Mouse (Mus musculus) CH12F3 (cell line): ENCODE data around the gene Gm20479.

Source experiments
- in situ Hi-C: fragments of 300-500 bp; cut with MboI; formaldehyde crosslinking; loops from 2 replicates; pipeline ENCODE4 v1.14.3; 2020; ENCODE audit warnings: low sequenced_read_pairs

Gm20479 gene

GRCm38 (mm10) chr7:27356861-27357594, at the start of gene Gm20479:
Gene Gm20479, minus strand, starts transcription at chr7:27357419.
- in situ Hi-C loops = no loop called here

- in situ Hi-C loops = no loop called here
Measured at GRCm38 (mm10) chr7:27406481-27406880, 49.3 kb upstream of the Gm20479 start.

GRCm38 (mm10) chr7:27404203-27404942, 47.2 kb upstream of the Gm20479 start:
- in situ Hi-C loops = no loop called here

GRCm38 (mm10) chr7:27402675-27403074, 45.5 kb upstream of the Gm20479 start:
- in situ Hi-C loops = no loop called here

GRCm38 (mm10) chr7:27400545-27400944, 43.3 kb upstream of the Gm20479 start:
- in situ Hi-C loops = no loop called here

- in situ Hi-C loops = no loop called here
Measured at GRCm38 (mm10) chr7:27397048-27397949, 40.1 kb upstream of the Gm20479 start.

GRCm38 (mm10) chr7:27396184-27397047, 39.2 kb upstream of the Gm20479 start:
- in situ Hi-C loops = no loop called here

- in situ Hi-C loops = no loop called here
Measured at GRCm38 (mm10) chr7:27395521-27396183, 38.4 kb upstream of the Gm20479 start.

GRCm38 (mm10) chr7:27391416-27391815, 34.2 kb upstream of the Gm20479 start:
- in situ Hi-C loops = no loop called here

- in situ Hi-C loops = no loop called here
Measured at GRCm38 (mm10) chr7:27389213-27389612, 32.0 kb upstream of the Gm20479 start.

- in situ Hi-C loops = no loop called here
Measured at GRCm38 (mm10) chr7:27384731-27385130, 27.5 kb upstream of the Gm20479 start.

- in situ Hi-C loops = no loop called here
Measured at GRCm38 (mm10) chr7:27384134-27384533, 26.9 kb upstream of the Gm20479 start.

- in situ Hi-C loops = no loop called here
Measured at GRCm38 (mm10) chr7:27383233-27383632, 26.0 kb upstream of the Gm20479 start.

GRCm38 (mm10) chr7:27381560-27381959, 24.3 kb upstream of the Gm20479 start:
- in situ Hi-C loops = no loop called here

- in situ Hi-C loops = no loop called here
Measured at GRCm38 (mm10) chr7:27381009-27381408, 23.8 kb upstream of the Gm20479 start.

GRCm38 (mm10) chr7:27379836-27380235, 22.6 kb upstream of the Gm20479 start:
- in situ Hi-C loops = no loop called here

GRCm38 (mm10) chr7:27378431-27378830, 21.2 kb upstream of the Gm20479 start:
- in situ Hi-C loops = no loop called here

GRCm38 (mm10) chr7:27375274-27375673, 18.1 kb upstream of the Gm20479 start:
- in situ Hi-C loops = no loop called here

- in situ Hi-C loops = no loop called here
Measured at GRCm38 (mm10) chr7:27371715-27372462, 14.7 kb upstream of the Gm20479 start.
